Mouse (Mus musculus): ENCODE data around the gene Serp2. TPM values are rescaled to one million over a fixed set of nuclear protein-coding genes. Genes with fewer than 3 reads are reported as not detected.
A peak's percentile ranks its signal among the peaks of the same experiment; 100 is the strongest.
"Not testable (repeated sequence)": the region's sequence is repeated elsewhere in the genome, so short reads cannot be mapped to it uniquely, and the experiment has no call there.

The Serp2 gene
- polyA plus RNA-seq, 1 experiment from 2014 or later, result 142 TPM

DNA sequence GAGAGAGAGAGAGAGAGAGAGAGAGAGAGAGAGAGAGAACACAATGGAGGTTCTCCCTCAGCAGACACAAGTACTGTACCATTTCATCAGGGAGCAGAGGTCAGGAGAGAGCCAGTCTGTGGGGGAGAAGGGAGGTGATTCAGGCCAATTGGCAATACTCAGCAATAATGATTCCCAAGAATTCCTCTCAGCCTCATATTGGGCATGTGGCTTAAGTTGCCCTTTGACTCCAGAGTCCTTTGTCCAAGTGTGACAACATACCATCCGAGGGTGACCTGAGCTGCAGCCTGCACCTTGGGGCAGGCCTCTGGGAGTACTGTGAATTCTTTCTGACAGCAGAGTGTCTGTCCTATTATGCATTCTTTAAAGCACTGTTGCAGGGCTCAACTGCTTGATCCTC is 10.6 kb upstream of the Serp2 start:
- Histone ChIP-seq H3K27me3 (no peaks in the 10 kb centered on the region), H3K4me3 (no peak overlapping the region), H3K4me2 (no peak overlapping the region), H3K27ac (replicated peaks) (no peak overlapping the region), H3K9ac (no peak overlapping the region), H3K9me3 (no peaks in the 10 kb centered on the region), H3K36me3 (no peaks in the 10 kb centered on the region), H3K4me1 (replicated peaks) (no peaks in the 10 kb centered on the region; the same call in 1 of the 2 replicates)
- ATAC-seq (ENCODE audit: low read depth), result no peak
- WGBS, result 54% methylated on average over 1 of the region's 1 CpGs

DNA sequence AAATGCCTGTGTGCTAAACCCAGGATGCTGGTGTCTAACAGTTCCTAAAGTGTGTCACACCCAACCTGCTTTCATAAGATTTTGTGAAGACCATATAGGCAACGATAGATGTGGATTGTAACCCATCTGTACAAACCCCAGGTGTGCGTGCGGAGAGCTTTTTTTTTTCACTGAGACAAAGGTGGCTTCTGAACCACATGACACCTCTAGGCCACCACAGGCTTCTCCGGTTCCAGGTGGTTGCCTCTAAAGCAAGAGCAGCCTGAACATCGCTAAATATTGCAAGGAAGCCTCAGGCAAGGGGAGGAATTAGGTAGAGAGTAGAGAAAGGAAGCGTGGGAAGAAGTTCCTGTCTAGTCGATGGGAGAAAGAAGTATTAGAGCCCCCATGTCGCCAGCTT is 10.0 kb upstream of the Serp2 start:
- no peak overlapping the region for H3K27ac ChIP-seq (replicated peaks)
- H3K4me3 ChIP-seq, result no peak overlapping the region
- H3K36me3 ChIP-seq, result no peaks in the 10 kb centered on the region
- H3K4me2 ChIP-seq, result no peak overlapping the region
- no peak overlapping the region for H3K9ac ChIP-seq
- WGBS, result 87% methylated on average over 8 of the region's 8 CpGs
- no peaks in the 10 kb centered on the region; the same call in 1 of the 2 replicates for H3K4me1 ChIP-seq (replicated peaks)
- H3K27me3 ChIP-seq, result no peaks in the 10 kb centered on the region
- no peaks in the 10 kb centered on the region for H3K9me3 ChIP-seq
- no peak for ATAC-seq (ENCODE audit: low read depth)

DNA sequence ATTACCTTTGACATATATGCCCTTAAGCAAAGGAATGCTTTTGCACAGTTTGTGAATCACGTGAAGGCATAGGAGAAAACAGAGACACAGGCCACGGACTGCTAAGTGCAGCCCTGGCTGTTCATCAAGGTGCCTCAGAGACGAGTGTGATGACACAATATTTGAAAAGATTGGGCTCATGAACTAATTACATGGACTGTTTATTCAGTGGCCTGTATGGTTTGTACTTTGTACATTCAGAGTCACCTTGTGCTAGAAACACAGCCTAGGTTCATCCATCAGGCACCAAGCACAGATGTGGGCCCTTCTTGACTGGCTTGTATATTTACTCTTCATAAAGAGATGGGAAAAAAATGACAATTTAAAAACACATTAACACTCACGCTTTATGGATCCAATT is 9.5 kb upstream of the Serp2 start:
- H3K4me1 ChIP-seq (replicated peaks), result no peaks in the 10 kb centered on the region; the same call in 1 of the 2 replicates
- H3K9me3 ChIP-seq, result no peaks in the 10 kb centered on the region
- ATAC-seq (ENCODE audit: low read depth), result no peak
- H3K4me2 ChIP-seq, result no peak overlapping the region
- no peak overlapping the region for H3K9ac ChIP-seq
- H3K27ac ChIP-seq (replicated peaks), result no peak overlapping the region
- H3K4me3 ChIP-seq, result no peak overlapping the region
- H3K36me3 ChIP-seq, result no peaks in the 10 kb centered on the region
- 87% methylated on average over 4 of the region's 4 CpGs for WGBS
- H3K27me3 ChIP-seq, result no peaks in the 10 kb centered on the region

DNA sequence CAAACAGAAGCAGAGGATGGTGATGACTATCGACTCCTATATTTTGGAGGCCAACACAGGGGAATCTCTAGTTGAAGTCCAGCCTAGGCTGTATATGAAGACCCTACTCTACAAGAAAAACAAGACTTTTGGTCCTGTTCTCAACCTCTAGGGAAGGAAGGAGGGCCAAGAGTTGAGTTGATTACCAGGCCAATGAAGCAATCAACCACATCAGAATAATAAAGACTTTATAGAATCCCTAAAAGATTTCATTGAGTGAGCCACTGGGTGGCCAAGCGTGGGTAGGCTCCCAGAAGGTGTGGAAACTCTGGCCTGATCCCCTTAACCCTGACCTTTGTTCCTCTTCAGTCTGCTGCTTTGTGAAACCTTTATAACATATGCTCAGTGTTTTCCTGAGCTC is 2.5 kb upstream of the Serp2 start:
- 77% methylated on average over 2 of the region's 2 CpGs for WGBS
- Histone ChIP-seq H3K27ac (replicated peaks) (no peak overlapping the region), H3K27me3 (no peaks in the 10 kb centered on the region; the same call in 1 of the 2 replicates)

DNA sequence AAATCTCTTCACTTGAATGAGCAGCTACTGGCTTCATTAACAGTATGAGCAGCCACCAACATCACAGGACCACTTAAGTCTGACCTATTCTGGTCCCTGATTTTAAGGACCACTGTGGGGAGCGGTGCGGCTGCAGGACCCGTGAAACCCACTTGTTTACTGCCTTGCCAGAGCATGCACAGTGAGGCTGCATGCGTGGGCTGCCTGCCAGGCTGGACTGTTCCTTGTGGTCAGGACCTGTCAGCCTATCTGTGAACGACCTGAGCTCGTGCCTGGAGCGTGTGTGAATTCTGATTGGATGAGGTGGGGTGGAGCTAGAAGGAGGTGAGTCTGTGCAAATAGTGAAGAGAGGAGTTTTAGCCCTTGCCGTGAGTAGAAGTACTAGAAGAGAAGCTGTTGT is 1.5 kb upstream of the Serp2 start:
- H3K4me1 ChIP-seq (replicated peaks), result peaks cover 32% of the 10 kb centered on the region
- not testable (repeated sequence) for H3K27me3 ChIP-seq; H3K9me3 ChIP-seq; H3K36me3 ChIP-seq; H3K4me2 ChIP-seq; ATAC-seq (ENCODE audit: low read depth); H3K4me3 ChIP-seq; H3K9ac ChIP-seq; H3K27ac ChIP-seq (replicated peaks)
- WGBS, result 53% methylated on average over 8 of the region's 8 CpGs

More for the DNA sequence above, 2.5 kb upstream of the Serp2 start:
- Histone ChIP-seq H3K9ac (no peak overlapping the region), H3K4me3 (no peak overlapping the region), H3K4me1 (replicated peaks) (peaks cover 22% of the 10 kb centered on the region), H3K36me3 (no peaks in the 10 kb centered on the region), H3K4me2 (no peak overlapping the region), H3K9me3 (no peaks in the 10 kb centered on the region)
- no peak for ATAC-seq (ENCODE audit: low read depth)

DNA sequence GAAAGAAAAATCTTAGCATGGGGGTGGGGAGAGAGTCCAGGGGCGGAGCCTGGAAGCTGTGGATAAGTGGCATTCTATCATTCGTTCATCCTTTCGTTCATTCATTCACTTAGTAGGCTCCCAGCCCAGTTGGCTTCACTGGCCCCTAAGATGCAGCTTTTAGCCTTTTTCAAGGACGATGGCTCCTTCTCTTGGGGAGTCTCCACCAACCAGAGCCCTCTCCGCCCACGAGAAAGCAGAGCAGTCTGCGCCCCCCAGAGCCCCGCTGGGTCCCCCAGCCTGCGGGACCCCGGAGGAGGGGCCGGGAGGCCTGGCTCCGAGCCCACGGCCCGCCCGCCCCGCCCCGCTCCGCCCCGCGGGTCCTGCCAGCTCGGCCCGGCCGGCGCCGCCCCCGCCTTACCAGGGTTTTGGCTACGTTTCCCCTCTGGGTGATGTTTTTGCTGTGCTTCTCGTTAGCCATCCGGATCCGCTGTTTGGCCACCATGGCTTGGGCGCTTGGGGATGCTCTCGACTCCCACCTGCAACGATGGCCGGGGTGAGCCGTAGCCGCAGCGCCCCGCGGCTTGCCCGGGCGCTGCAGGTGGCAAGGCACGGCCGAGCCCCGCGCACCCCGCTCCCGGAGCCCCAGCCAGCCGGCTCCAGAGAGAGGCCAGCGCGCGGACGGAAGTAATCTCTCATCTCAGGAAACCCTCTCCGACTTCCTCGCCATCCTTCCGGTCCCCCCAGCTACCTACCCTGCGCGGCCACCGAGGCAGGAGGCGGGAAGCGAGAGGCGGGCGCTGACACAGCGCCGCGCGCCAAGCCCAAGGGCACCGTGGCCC is 448 bp downstream of the Serp2 start:
- under 1% methylated on average over 67 of the region's 67 CpGs for WGBS
- Histone ChIP-seq H3K27ac (replicated peaks) (peak overlapping the region; percentile 92), H3K9me3 (no peaks in the 10 kb centered on the region), H3K9ac (peak overlapping the region; percentile 96), H3K27me3 (no peaks in the 10 kb centered on the region; the same call in 1 of the 2 replicates), H3K4me2 (peak overlapping the region; percentile 84), H3K4me3 (peak overlapping the region; percentile 75), H3K4me1 (replicated peaks) (peaks cover 38% of the 10 kb centered on the region), H3K36me3 (no peaks in the 10 kb centered on the region)
- ATAC-seq (ENCODE audit: low read depth), result peak; percentile 84

DNA sequence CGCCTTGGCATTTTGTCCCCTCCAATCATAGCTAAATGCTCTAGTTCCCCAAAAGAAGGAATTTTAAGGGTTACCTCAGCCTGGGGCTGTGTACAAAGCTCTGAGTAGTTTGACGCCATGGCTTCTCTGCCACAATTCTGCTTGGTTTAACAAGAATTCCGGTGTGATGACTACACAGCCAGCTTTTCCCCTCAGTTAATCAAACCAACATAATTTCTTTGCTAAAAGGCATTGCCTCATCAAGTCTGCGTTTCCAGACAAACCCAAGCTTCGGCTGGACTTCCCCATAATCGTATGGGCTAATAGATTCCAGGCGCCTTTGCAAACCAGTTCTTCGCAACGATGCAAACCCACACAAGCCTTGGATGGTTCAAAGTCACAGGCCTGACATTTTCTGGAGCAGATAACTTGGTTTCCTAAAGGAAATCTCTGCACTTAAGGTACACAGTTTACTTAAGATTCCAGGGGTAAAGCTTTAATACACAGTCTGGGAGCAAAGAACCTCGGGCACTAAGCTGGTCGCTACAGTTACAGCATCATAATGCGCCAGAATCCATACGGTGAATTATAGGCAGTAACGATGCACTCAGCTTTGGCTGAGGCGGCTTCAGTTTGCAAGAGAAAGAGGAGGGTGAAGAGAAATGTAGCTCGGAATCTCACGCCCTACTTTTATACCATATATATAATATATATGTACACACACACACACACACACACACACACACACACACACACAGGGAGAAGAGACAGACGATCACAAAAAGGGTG is 1.2 kb downstream of the Serp2 start:
- H3K27ac ChIP-seq (replicated peaks), result peak overlapping the region; percentile 92
- ATAC-seq (ENCODE audit: low read depth), result peak; percentile 41

DNA sequence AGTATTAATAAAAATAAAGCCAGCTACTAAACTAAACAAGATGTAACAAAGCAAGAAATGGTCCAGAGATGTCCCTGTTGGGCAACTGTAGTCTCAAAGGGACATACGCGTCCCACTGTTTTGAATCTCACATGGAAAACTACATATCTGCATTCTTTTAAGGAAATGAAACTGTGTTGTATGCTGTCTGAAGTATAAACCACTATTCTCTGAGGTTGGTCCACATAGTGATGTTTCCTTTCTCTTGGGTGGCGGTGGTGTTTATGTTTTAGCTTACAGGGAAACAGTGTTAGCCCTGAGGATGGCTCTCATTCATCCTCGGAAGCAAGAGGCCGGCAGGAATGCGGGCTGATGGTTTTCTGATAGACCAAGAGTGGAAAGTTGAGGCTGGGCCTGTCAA is 12.6 kb downstream of the Serp2 start:
- H3K9me3 ChIP-seq, result no peaks in the 10 kb centered on the region
- ATAC-seq (ENCODE audit: low read depth), result no peak
- H3K4me3 ChIP-seq, result no peak overlapping the region
- no peaks in the 10 kb centered on the region; the same call in 1 of the 2 replicates for H3K4me1 ChIP-seq (replicated peaks)
- 90% methylated on average over 6 of the region's 6 CpGs for WGBS
- no peak overlapping the region for H3K4me2 ChIP-seq
- H3K27me3 ChIP-seq, result no peaks in the 10 kb centered on the region
- H3K36me3 ChIP-seq, result peaks cover 23% of the 10 kb centered on the region
- no peak overlapping the region for H3K9ac ChIP-seq
- H3K27ac ChIP-seq (replicated peaks), result no peak overlapping the region

More for the DNA sequence above, 1.2 kb downstream of the Serp2 start:
- Histone ChIP-seq H3K4me2 (peak overlapping the region; percentile 84), H3K9me3 (no peaks in the 10 kb centered on the region), H3K4me1 (replicated peaks) (peaks cover 38% of the 10 kb centered on the region), H3K9ac (peak overlapping the region; percentile 96), H3K27me3 (no peaks in the 10 kb centered on the region; the same call in 1 of the 2 replicates), H3K36me3 (no peaks in the 10 kb centered on the region), H3K4me3 (peak overlapping the region; percentile 75)
- 51% methylated on average over 18 of the region's 18 CpGs for WGBS

DNA sequence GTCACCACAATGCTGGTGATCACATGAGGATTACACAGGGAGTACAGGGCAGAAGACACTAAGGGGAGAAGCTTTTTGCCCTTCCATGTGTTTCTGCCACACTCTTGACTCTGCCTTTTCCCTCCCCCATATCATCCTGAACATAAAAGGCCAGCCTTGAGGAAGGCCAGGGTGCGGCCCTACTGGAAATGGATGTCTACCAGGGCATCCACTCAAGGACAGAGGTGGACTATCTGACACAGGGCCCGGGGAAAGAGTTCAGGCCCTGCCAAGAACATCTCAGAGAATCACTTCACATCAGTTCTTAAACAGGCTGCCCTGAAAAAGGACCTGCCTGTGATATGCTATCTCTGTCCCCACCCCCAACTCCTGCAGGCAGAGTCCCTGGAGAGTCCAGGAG is 15.3 kb downstream of the Serp2 start:
- no peaks in the 10 kb centered on the region for H3K27me3 ChIP-seq
- no peak overlapping the region for H3K4me2 ChIP-seq
- H3K9ac ChIP-seq, result no peak overlapping the region
- H3K4me1 ChIP-seq (replicated peaks), result no peaks in the 10 kb centered on the region; the same call in 1 of the 2 replicates
- no peak overlapping the region for H3K4me3 ChIP-seq
- no peak for ATAC-seq (ENCODE audit: low read depth)
- 86% methylated on average over 2 of the region's 2 CpGs for WGBS
- 0 out of 2 replicates have a peak, but pooled peaks cover 6% of the 10 kb centered on the region for H3K36me3 ChIP-seq
- no peaks in the 10 kb centered on the region for H3K9me3 ChIP-seq
- no peak overlapping the region for H3K27ac ChIP-seq (replicated peaks)

DNA sequence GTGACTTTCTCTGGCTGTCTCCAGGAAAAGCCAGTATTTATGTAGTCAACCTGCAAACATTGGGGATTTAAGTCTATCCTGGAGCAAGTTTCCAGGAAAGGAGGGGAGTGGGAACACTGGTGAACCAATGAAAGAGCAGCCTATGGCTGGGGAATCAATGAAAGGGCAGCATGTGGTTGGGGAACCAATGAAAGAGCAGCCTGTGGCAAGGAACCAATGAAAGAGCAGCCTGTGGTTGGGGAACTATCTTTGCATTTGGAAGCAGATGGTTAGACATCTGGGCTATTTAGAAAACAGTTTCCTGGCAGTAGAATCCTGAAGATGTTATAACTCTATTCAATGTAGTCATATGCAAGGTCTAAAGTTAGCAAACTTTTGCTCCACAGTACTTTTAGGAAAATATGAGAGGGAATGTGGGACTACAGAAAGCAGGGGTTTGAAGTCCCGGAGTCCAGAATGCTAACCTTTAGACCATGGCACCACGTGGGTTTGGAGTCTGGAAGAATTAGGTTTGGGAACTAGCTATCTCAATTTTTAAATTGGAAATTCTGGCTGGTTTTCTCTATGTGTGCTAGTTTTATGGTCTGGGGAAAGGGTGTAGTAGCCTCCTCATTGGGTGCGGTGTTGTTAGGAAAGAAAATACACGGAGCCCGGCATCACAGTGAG is 16.6 kb downstream of the Serp2 start:
- Histone ChIP-seq H3K4me1 (replicated peaks) (no peaks in the 10 kb centered on the region; the same call in 1 of the 2 replicates), H3K27ac (replicated peaks) (no peak overlapping the region), H3K27me3 (no peaks in the 10 kb centered on the region), H3K36me3 (0 out of 2 replicates have a peak, but pooled peaks cover 5% of the 10 kb centered on the region), H3K9ac (no peak overlapping the region), H3K4me3 (no peak overlapping the region), H3K9me3 (no peaks in the 10 kb centered on the region), H3K4me2 (no peak overlapping the region)
- no peak for ATAC-seq (ENCODE audit: low read depth)
- WGBS, result 93% methylated on average over 5 of the region's 5 CpGs

DNA sequence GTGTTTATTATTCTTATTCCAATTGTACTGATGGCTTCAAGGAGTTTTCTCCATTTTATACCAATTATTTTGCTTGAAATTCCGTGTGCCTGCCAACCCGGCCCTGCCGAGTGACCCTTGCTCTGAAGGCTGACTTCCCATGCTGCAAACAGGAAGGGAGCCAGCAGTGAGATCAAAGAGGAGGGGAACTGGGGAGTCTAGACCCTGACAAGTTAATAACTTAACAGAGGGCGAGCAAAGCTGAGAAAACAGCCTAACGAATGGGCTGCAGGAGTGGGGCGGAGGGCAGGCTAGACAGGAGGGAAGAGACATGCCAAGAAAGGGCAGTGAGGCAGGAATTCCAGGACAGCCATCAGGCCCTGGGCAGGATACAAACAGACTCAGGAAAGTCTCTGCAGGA is 19.8 kb downstream of the Serp2 start:
- no peaks in the 10 kb centered on the region for H3K36me3 ChIP-seq
- H3K27me3 ChIP-seq, result no peaks in the 10 kb centered on the region
- H3K4me2 ChIP-seq, result no peak overlapping the region
- no peak overlapping the region for H3K27ac ChIP-seq (replicated peaks)
- no peak overlapping the region for H3K9ac ChIP-seq
- ATAC-seq (ENCODE audit: low read depth), result no peak
- 43% methylated on average over 6 of the region's 6 CpGs for WGBS
- peaks cover 17% of the 10 kb centered on the region for H3K4me1 ChIP-seq (replicated peaks)
- no peaks in the 10 kb centered on the region for H3K9me3 ChIP-seq
- H3K4me3 ChIP-seq, result no peak overlapping the region

DNA sequence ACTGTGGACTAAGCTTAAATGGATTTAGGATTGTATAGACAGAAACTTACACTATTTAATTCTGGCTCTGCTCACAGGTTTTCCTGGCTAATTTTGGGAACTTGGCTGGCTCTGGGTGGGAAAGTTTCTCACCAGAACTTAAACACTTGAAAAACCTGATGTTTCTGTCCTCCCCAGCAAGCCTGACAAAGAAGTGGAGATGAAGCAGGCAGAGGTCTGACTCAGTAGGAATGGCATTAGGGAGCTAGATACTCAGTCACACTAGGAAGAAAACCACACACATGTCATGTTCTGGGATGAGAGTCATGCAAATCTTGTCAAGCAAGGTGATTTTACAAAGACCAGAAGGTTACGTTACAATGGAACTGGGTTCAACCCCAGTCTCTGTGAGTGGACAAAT is 21.6 kb downstream of the Serp2 start:
- WGBS, result 92% methylated on average over 1 of the region's 1 CpGs
- no peak for ATAC-seq (ENCODE audit: low read depth)
- no peak overlapping the region for H3K4me2 ChIP-seq
- H3K27ac ChIP-seq (replicated peaks), result no peak overlapping the region
- no peak overlapping the region for H3K9ac ChIP-seq
- no peaks in the 10 kb centered on the region for H3K27me3 ChIP-seq
- no peaks in the 10 kb centered on the region for H3K9me3 ChIP-seq
- no peaks in the 10 kb centered on the region for H3K36me3 ChIP-seq
- no peak overlapping the region for H3K4me3 ChIP-seq
- peaks cover 17% of the 10 kb centered on the region for H3K4me1 ChIP-seq (replicated peaks)

Measured in neural tube, embryonic 13.5 days (tissue).